Mouse (Mus musculus) heart, postnatal 10 days (tissue): ENCODE measurements around the gene Sdr42e1. TPM values are rescaled to one million over a fixed set of nuclear protein-coding genes. Genes with fewer than 3 reads are reported as not detected.

Experiments
- DNase-seq, 2 experiments: peaks; one replicate each; pipeline ENCODE4 v3.0.0; 2021
- intact Hi-C: fragments of 180-260 bp; cut with DNase I; formaldehyde crosslinking; loops from one replicate; pipeline ENCODE4 v1.15.1; 2025
- total RNA-seq, 2 experiments: library from RNA; stranded (reverse); gene quantifications; 2 replicates each; pipeline ENCODE4 v1.2.3; 2021

Sdr42e1 gene
- total RNA-seq: 1 to 10 TPM; 1.6 to 2.1 TPM

GRCm38 (mm10) chr8:117673430-117673830, at the start of gene Sdr42e1:
Gene Sdr42e1 (minus strand): TSS chr8:117673689.
- intact Hi-C loops: no loop called here
- peak; percentile 57 to 63 for DNase-seq

DNA sequence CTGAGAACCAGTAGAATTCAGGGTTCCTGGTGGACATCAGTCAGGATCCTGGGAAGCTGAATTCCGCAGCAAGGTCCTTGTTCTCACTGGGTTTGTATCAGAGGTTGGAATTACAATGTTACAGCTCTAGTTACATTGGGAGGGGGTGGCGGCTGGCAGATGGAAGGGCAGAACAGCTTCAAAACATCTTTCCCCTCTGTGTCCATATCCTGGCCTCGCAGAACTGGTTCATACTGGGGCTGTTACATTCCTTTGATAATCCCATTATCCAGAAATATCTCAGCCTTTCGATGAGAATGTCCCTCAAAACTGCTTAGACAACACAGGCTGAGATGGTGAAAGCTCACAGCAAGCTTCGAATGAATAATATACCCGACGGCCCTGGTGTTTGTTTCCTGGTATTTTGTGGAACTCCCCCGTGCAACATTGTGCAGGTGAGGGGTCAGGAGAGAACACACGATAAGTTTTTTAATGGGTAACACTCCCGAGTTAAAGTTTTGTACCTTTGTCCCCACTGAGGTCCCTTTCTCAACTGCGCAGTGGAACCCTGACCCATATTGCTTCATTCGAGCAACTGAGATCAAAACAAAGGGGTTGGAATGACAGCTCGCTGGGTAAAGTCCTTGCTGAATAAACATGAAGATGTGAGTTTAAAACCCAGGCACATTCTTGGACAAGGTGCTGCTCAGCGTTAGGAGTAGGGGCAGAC, 44.8 kb upstream of the Sdr42e1 start:
- no peak for DNase-seq
- intact Hi-C loops: no loop called here

- intact Hi-C loops: no loop called here
Measured at GRCm38 (mm10) chr8:117715896-117716295, 42.4 kb upstream of the Sdr42e1 start.

DNA sequence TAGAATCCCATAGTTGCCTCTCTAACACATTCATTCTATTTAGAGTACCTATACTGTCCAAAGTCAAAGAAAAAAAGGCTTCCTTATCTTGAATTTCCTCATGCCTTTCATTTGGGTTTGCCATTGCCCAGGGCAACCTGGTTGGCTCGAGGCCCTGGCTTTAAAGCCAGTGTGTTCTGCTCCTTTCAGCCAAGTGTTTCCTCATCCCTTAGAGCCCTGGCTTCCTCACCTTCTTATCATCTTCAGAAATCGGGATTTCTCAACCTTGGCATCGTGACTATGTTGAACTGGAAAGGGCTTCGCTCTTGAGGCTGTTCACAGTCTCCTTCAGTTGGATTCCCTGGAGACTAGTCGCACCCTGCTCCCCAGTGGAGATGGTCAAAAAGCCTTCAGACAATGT, 41.1 kb upstream of the Sdr42e1 start:
- intact Hi-C loops: no loop called here
- DNase-seq: no peak

More at GRCm38 (mm10) chr8:117715896-117716295, 42.4 kb upstream of the Sdr42e1 start:
- no peak for DNase-seq

GRCm38 (mm10) chr8:117712226-117712625, 38.7 kb upstream of the Sdr42e1 start:
- DNase-seq: no peak
- intact Hi-C loops: no loop called here

GRCm38 (mm10) chr8:117706141-117706540, 32.7 kb upstream of the Sdr42e1 start:
- intact Hi-C loops: no loop called here
- DNase-seq: no peak

DNA sequence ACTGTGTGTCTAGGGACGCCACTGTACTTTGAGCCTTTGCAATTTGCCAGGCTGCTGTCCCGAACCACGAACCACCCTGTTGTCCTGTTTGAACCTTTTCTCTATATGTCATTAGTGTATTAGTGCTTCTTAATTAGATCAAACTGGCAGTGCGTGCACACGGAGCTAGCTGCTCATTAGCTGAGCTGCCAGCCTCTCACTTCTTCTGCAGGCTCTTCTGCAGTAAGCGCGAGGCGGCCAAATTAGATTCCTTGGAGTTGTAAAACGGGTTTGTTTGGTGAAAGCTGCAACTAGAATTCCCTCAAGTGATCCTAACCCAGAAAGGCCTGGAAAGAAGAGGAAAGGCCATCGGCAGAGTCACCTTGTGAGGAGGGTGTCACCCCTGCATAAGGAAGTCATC, 29.2 kb upstream of the Sdr42e1 start:
- DNase-seq: no peak
- intact Hi-C loops: no loop called here

DNA sequence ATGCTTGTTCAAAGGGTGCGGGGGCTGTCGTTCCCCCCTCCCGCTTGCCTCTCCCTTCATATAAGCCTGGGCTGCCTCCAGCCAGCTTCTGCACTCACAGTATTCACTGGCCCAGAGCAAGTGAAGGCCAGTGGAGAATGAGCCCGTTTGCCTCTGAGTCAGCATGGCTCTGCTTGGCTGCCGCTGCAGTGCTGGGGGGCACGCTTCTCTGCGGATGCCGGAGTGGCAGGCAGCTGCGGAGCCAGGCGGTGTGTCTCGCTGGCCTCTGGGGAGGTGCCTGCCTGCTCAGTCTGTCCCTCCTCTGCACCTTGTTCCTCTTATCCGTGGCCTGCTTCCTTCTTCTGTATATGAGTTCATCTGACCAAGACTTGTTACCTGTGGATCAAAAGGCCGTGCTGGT, 28.4 kb upstream of the Sdr42e1 start, which contains the start of gene Hsd17b2:
TSS of gene Hsd17b2 (plus strand) at position 46 of the 400 bp plus-strand sequence.
- no peak for DNase-seq
- intact Hi-C loops: no loop called here

DNA sequence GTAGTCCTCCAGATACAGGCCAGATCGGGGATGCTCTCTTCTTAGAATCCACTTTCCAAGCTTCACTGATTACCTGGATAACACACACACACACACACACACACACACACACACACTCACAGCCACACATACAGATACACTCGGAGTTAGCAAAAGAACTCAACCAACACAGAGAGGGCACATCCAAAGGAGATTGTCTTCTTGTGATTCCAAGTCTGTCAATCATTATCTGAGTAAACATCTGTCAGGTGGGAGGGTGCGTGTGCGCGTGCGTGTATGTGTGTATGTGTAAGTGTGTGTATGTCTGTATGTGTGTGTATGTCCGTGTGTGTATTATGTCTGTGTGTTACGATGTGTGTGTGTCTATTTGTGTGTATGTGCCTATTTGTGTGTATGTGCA, 27.8 kb upstream of the Sdr42e1 start:
- no peak for DNase-seq
- intact Hi-C loops: no loop called here

GRCm38 (mm10) chr8:117700699-117701098, 27.2 kb upstream of the Sdr42e1 start:
- intact Hi-C loops: no loop called here

GRCm38 (mm10) chr8:117697248-117697647, 23.8 kb upstream of the Sdr42e1 start:
- intact Hi-C loops: loop anchor here (5.0 kb wide), 1 partner anchor 165 kb away; no protein-coding TSS in a partner anchor

More at GRCm38 (mm10) chr8:117700699-117701098, 27.2 kb upstream of the Sdr42e1 start:
- no peak for DNase-seq

GRCm38 (mm10) chr8:117695636-117696035, 22.1 kb upstream of the Sdr42e1 start:
- DNase-seq: no peak
- intact Hi-C loops: loop anchor here (5.0 kb wide), 1 partner anchor 167 kb away; no protein-coding TSS in a partner anchor

More at GRCm38 (mm10) chr8:117697248-117697647, 23.8 kb upstream of the Sdr42e1 start:
- peak in 1 of 2 experiments; percentile 53 for DNase-seq

DNA sequence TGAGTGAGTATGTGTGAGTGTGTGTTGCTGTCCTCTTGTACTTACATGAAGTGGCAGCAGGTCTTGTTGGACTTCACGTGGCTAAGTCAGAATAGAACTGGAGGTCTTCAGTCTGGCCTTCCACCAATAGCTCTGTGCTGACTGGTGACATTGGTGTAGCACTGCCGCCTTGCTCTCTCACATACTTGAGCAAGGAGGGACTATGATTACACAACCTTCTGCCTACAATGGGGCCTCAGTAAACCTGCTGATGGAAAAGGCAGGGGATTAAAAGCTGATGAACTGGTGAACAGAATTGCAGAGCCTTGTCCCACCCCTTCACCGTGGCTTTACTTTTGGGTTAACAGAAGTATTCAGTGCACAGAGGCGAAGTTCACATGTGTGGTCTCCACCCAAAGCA, 18.6 kb upstream of the Sdr42e1 start:
- intact Hi-C loops: no loop called here
- DNase-seq: no peak

DNA sequence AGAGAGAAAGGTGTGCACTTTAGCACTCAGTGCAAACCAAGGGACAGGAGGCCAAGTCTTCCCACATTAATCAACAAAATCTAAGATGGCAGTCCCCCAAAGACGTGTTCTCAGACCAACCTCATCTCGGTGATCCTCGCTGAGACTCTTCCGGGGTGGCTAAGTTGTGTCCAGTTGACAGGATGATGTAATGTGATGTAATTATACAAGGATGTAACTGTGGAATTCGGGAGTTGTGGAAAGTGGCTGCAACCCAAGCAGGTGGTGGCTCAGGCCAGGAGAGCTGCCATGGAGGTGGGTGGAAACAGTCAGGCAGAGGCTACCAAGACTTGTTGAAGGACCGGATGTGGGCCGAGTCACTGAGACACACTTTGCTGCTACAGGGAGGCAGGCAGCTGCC, 14.4 kb upstream of the Sdr42e1 start:
- no peak for DNase-seq
- intact Hi-C loops: no loop called here

- intact Hi-C loops: no loop called here
Measured at GRCm38 (mm10) chr8:117684504-117684903, 11.0 kb upstream of the Sdr42e1 start.

DNA sequence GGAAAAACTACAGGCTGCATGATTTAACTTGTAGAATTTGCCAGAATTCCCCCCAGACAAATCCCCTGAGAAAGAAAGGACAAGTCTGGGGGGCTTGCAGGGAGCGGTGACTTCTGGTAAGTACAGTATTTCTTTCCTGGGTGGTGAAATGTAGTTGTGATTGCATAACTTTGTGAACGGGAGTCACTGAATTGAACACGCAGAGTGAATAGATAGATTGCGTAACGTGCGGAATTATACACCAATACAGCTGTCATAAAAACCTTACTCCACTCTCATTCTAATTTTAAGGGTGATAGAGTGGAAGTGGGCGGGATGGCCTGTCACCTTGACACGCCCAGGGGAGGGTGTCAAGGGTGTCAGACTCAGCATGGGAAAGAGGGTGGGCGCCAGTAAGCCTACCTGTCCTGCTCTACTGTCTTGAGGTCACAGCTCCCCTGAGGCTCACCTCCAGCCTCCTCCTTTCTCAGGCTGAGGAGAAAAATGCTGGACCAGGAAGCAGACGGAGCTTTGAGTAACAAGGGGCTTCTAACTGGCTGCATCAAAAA, 10.5 kb upstream of the Sdr42e1 start:
- DNase-seq: no peak
- intact Hi-C loops: no loop called here

More at GRCm38 (mm10) chr8:117684504-117684903, 11.0 kb upstream of the Sdr42e1 start:
- no peak for DNase-seq

GRCm38 (mm10) chr8:117678650-117679049, 5.2 kb upstream of the Sdr42e1 start:
- intact Hi-C loops: no loop called here
- DNase-seq: no peak

DNA sequence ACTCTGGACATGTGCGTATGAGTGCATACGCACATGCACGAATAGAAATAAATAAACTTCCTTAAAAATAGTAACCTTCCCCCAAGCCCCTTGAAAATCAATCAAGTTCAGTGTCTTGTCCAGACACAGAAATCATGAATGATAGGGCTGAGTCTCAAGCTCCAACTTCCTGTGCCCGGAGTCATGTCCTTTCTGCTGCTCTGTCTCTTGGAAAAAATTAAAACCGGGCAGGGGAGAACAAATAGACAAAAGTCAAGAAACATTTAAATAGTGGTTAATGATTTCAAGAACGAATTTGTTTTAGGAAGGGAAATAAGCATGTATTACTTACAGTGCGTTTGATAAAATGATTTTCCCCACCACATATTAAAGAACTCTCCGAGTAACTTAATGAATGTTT, 3.5 kb upstream of the Sdr42e1 start:
- no peak for DNase-seq
- intact Hi-C loops: no loop called here

DNA sequence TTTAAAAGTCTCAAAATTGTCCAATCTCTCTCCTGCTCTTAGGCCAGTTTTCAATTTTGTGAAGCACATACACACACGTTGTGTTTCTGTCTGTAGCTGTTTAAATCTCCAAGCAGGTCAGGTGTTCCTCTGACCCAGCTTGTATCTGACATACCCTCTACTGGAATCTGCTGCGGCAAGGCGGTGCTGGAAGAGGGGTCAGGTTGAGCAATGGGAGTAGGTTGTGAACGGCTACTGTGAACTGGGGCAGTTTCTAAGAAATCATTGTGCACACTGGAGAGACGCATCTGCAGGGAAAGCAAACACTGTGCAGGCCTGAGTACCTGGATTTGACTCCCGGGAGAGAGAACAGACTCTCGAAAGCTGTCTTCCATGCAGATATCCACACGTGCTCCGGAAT, 3.0 kb upstream of the Sdr42e1 start:
- no peak for DNase-seq
- intact Hi-C loops: no loop called here

GRCm38 (mm10) chr8:117675171-117675570, 1.7 kb upstream of the Sdr42e1 start:
- intact Hi-C loops: no loop called here
- no peak for DNase-seq

DNA sequence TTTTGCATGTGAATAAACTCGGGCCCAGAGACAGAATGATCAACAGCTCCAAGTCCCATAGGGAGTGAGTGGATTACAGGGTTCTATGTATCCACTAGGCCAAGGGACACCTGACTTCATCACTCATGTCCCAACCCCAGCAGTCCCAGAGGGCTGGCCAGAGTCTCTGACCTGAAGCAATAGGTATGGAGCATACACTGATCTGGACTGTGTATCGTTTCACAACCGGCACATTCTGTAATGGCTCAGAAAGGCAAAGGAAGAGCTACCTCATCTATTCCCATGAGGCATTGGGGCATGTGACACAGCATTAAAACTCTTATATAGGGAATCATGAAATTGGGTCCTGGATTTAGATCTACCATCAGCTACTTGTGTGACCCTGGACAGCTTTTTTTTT, 931 bp downstream of the Sdr42e1 start:
- intact Hi-C loops: no loop called here
- no peak for DNase-seq

DNA sequence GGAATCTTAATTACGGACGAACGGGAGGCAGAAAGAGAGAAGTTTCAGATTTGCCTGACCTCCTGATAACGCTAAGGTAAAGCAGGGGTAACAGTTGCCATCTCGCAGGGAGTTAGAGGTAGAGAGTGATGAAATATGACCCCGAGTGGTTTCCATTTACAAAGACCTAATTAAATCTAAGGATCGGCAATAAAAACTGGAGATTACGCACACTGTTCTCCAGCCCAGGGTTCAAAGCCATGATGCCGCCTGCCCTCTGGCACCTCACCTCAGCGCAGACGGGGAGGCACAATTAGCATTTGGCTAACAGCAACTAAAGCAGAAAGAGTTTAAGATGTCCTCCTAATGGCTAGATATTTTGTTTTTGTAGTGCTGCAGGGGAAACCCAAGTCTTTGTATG, 3.0 kb downstream of the Sdr42e1 start:
- DNase-seq: no peak

More for the DNA sequence above, 3.0 kb downstream of the Sdr42e1 start:
- intact Hi-C loops: no loop called here
